Mouse (Mus musculus): ENCODE data around the gene Sv2c.
"Not testable (repeated sequence)": the region's sequence is repeated elsewhere in the genome, so short reads cannot be mapped to it uniquely, and the experiment has no call there.

The Sv2c gene

GRCm38 (mm10) chr13:96132401-96132816 lies at the start of gene Sv2c:
Gene Sv2c, minus strand, starts transcription at chr13:96132577.
- in situ Hi-C loops (cut with MboI, MseI): no loop called here

GRCm38 (mm10) chr13:96180671-96181161 lies 48.3 kb upstream of the Sv2c start:
- in situ Hi-C loops (cut with MboI, MseI): no loop called here

GRCm38 (mm10) chr13:96175591-96176212 lies 43.3 kb upstream of the Sv2c start:
- in situ Hi-C loops (cut with MboI, MseI): no loop called here

GRCm38 (mm10) chr13:96173686-96174085 lies 41.3 kb upstream of the Sv2c start:
- in situ Hi-C loops (cut with MboI, MseI): no loop called here

GRCm38 (mm10) chr13:96172290-96172689 lies 39.9 kb upstream of the Sv2c start:
- in situ Hi-C loops (cut with MboI, MseI): no loop called here

- in situ Hi-C loops (cut with MboI, MseI): loop anchor here in 1 of 2 experiments (5.0 kb wide), 1 partner anchor 93 kb away; no protein-coding TSS in a partner anchor
Observed at GRCm38 (mm10) chr13:96168991-96169665, 36.8 kb upstream of the Sv2c start.

GRCm38 (mm10) chr13:96166593-96166992 lies 34.2 kb upstream of the Sv2c start:
- in situ Hi-C loops (cut with MboI, MseI): loop anchor here in 1 of 2 experiments (5.0 kb wide), 1 partner anchor 96 kb away; no protein-coding TSS in a partner anchor

GRCm38 (mm10) chr13:96133363-96134100 lies 1.2 kb upstream of the Sv2c start:
- in situ Hi-C loops (cut with MboI, MseI): no loop called here

- in situ Hi-C loops (cut with MboI, MseI): no loop called here
Observed at GRCm38 (mm10) chr13:96132833-96133232, 456 bp upstream of the Sv2c start.

- in situ Hi-C loops (cut with MboI, MseI): no loop called here
Observed at GRCm38 (mm10) chr13:96131911-96132310, 466 bp downstream of the Sv2c start.

- in situ Hi-C loops (cut with MboI, MseI): no loop called here
Observed at GRCm38 (mm10) chr13:96131050-96131449, 1.3 kb downstream of the Sv2c start.

GRCm38 (mm10) chr13:96129081-96129480 lies 3.3 kb downstream of the Sv2c start:
- in situ Hi-C loops (cut with MboI, MseI): no loop called here

GRCm38 (mm10) chr13:96126669-96127068 lies 5.7 kb downstream of the Sv2c start:
- in situ Hi-C loops (cut with MboI, MseI): no loop called here

- in situ Hi-C loops (cut with MboI, MseI): no loop called here
Observed at GRCm38 (mm10) chr13:96125011-96125410, 7.4 kb downstream of the Sv2c start.

- in situ Hi-C loops (cut with MboI, MseI): no loop called here
Observed at GRCm38 (mm10) chr13:96112711-96113110, 19.7 kb downstream of the Sv2c start.

GRCm38 (mm10) chr13:96110767-96111166 lies 21.6 kb downstream of the Sv2c start:
- in situ Hi-C loops (cut with MboI, MseI): no loop called here

GRCm38 (mm10) chr13:96106367-96106766 lies 26.0 kb downstream of the Sv2c start:
- in situ Hi-C loops (cut with MboI, MseI): no loop called here

GRCm38 (mm10) chr13:96090929-96091328 lies 41.4 kb downstream of the Sv2c start:
- in situ Hi-C loops (cut with MboI, MseI): no loop called here

- in situ Hi-C loops (cut with MboI, MseI): no loop called here
Observed at GRCm38 (mm10) chr13:96085581-96086302, 46.6 kb downstream of the Sv2c start.

GRCm38 (mm10) chr13:96081754-96082153 lies 50.6 kb downstream of the Sv2c start, which contains the start of gene Gm17190:
Gene Gm17190, plus strand, starts transcription at chr13:96082054.
- in situ Hi-C loops (cut with MboI, MseI): not testable (repeated sequence)

- in situ Hi-C loops (cut with MboI, MseI): not testable (repeated sequence)
Observed at GRCm38 (mm10) chr13:96081276-96081675, 51.1 kb downstream of the Sv2c start, which contains the start of gene Gm20075. Gene Gm20075, minus strand, starts transcription at chr13:96081376.
